ENCODE assay signal across 8 mouse cellular contexts in genomic region chr14:103844011-103844549, GRCm38 (mm10). TPM values are rescaled to one million over a fixed set of nuclear protein-coding genes. Genes with fewer than 3 reads are reported as not detected.
DNase-seq lines count a peak whose midpoint lies in the region; ATAC-seq lines count a peak whose summit lies in the region.

Gene Ednrb, minus strand, starts transcription at chr14:103844402.

- H3K4me2 ChIP-seq in embryonic facial prominence, embryonic 15.5 days (replicated peaks), result peak within 1 kb of the TSS; percentile 87
- peak within 1 kb of the TSS; percentile 86 for H3K4me2 ChIP-seq in lung, embryonic 16.5 days (ENCODE audit: low read depth, low read length)
- peak within 1 kb of the TSS; percentile 84 for H3K4me2 ChIP-seq in stomach, embryonic 14.5 days (replicated peaks; ENCODE audit: low read depth, low read length)

- ATAC-seq in embryonic facial prominence, embryonic 15.5 days (ENCODE audit: insufficient number of reproducible peaks, low FRiP score, low TSS enrichment, low read depth), result no peak
- ATAC-seq in lung, embryonic 16.5 days (ENCODE audit: low read depth), result peak; percentile 53
- ATAC-seq in stomach, embryonic 14.5 days (ENCODE audit: insufficient number of reproducible peaks, insufficient read depth, low FRiP score, low read depth), result peak; percentile 51; the same call in 1 of the 2 replicates

- H3K27me3 ChIP-seq in embryonic facial prominence, embryonic 15.5 days, result no peaks in the 10 kb centered on the region; the same call in 1 of the 2 replicates
- no peaks in the 10 kb centered on the region; the same call in 1 of the 2 replicates for H3K27me3 ChIP-seq in lung, embryonic 16.5 days (ENCODE audit: control insufficient read depth, insufficient read depth, low read depth, low read length)
- H3K27me3 ChIP-seq in stomach, embryonic 14.5 days (ENCODE audit: control insufficient read depth, insufficient read depth, low read length), result no peaks in the 10 kb centered on the region

- peaks cover 13% of the 10 kb centered on the region for H3K4me1 ChIP-seq in embryonic facial prominence, embryonic 15.5 days
- H3K4me1 ChIP-seq in lung, embryonic 16.5 days (replicated peaks; ENCODE audit: control insufficient read depth, insufficient read depth, low read length), result peaks cover 5% of the 10 kb centered on the region
- H3K4me1 ChIP-seq in stomach, embryonic 14.5 days (ENCODE audit: control insufficient read depth, insufficient read depth, low read length), result peaks cover 5% of the 10 kb centered on the region; the same call in 1 of the 2 replicates

- peak; percentile 5 for DNase-seq in thymus, postnatal 0 days (ENCODE audit: low spot score)
- DNase-seq in thymus, postnatal 36 days, result no peak
- peak; percentile 21 for DNase-seq in heart, postnatal 25 days (ENCODE audit: low spot score)
- peak; percentile 56 to 68 for DNase-seq in kidney, postnatal 4 days
- DNase-seq in ovary, postnatal 14 days (ENCODE audit: low spot score), result no peak

- intact Hi-C loops in heart, postnatal 25 days (cut with DNase I), result loop anchor here (10.0 kb wide), 1 partner anchor 119 kb away; no protein-coding TSS in a partner anchor

- H3K9ac ChIP-seq in embryonic facial prominence, embryonic 15.5 days, result 0 out of 2 replicates have a peak within 1 kb of the TSS, but pooled peaks have one; percentile 16
- H3K9ac ChIP-seq in lung, embryonic 16.5 days (ENCODE audit: low read length), result peak within 1 kb of the TSS; percentile 65
- H3K9ac ChIP-seq in stomach, embryonic 14.5 days (replicated peaks; ENCODE audit: low read depth, low read length), result peak within 1 kb of the TSS; percentile 37

- H3K9me3 ChIP-seq in embryonic facial prominence, embryonic 15.5 days (replicated peaks), result no peaks in the 10 kb centered on the region
- H3K9me3 ChIP-seq in lung, embryonic 16.5 days (ENCODE audit: control insufficient read depth, low read length), result no peaks in the 10 kb centered on the region
- H3K9me3 ChIP-seq in stomach, embryonic 14.5 days (ENCODE audit: control insufficient read depth, low read depth, low read length), result no peaks in the 10 kb centered on the region

- WGBS in embryonic facial prominence, embryonic 15.5 days, result under 1% methylated on average over 24 of the region's 24 CpGs
- 2% methylated on average over 24 of the region's 24 CpGs for WGBS in lung, embryonic 16.5 days
- WGBS in stomach, embryonic 14.5 days, result 2% methylated on average over 24 of the region's 24 CpGs

- H3K4me3 ChIP-seq in embryonic facial prominence, embryonic 15.5 days (replicated peaks), result peak within 1 kb of the TSS; percentile 50
- peak within 1 kb of the TSS; percentile 62 for H3K4me3 ChIP-seq in lung, embryonic 16.5 days (ENCODE audit: low read length)
- peak within 1 kb of the TSS; percentile 49 for H3K4me3 ChIP-seq in stomach, embryonic 14.5 days (ENCODE audit: low read depth, low read length)

- no peaks in the 10 kb centered on the region for H3K36me3 ChIP-seq in embryonic facial prominence, embryonic 15.5 days
- H3K36me3 ChIP-seq in lung, embryonic 16.5 days (ENCODE audit: control insufficient read depth, insufficient read depth, low read length), result no peaks in the 10 kb centered on the region
- no peaks in the 10 kb centered on the region for H3K36me3 ChIP-seq in stomach, embryonic 14.5 days (ENCODE audit: control insufficient read depth, insufficient read depth, low read length)

- peak within 1 kb of the TSS; percentile 72 for H3K27ac ChIP-seq in embryonic facial prominence, embryonic 15.5 days (replicated peaks)
- H3K27ac ChIP-seq in lung, embryonic 16.5 days (ENCODE audit: low read length), result peak within 1 kb of the TSS; percentile 81
- peak within 1 kb of the TSS; percentile 71 for H3K27ac ChIP-seq in stomach, embryonic 14.5 days (ENCODE audit: low read length)

RNA-seq across cellular contexts. Expression of gene Ednrb, which starts in this region (rescaled TPM):
- 13.3 and 14.0 TPM in 2 replicates for polyA plus RNA-seq in thymus, postnatal 0 days (2015; fragmentation: Nextera tagmentation; extraction: Ambion mirVana)
- polyA plus RNA-seq in embryonic facial prominence, embryonic 15.5 days (2015; fragmentation: Nextera tagmentation; extraction: Ambion mirVana), result 31.2 and 37.4 TPM in 2 replicates
- 10 to 100 TPM; 15.9 to 20.4 TPM for total RNA-seq in heart, postnatal 25 days (2021)
- polyA plus RNA-seq in lung, embryonic 16.5 days (2015; fragmentation: Nextera tagmentation; extraction: Ambion mirVana), result 170 and 172 TPM in 2 replicates
- 126 and 139 TPM in 2 replicates for polyA plus RNA-seq in stomach, embryonic 14.5 days (2014; fragmentation: Nextera tagmentation; extraction: Ambion mirVana)

Comparison
In these comparisons a context has a peak if more than half of its experiments do, and no peak if none do; other contexts are left out.
1. DNase-seq: peak in thymus, postnatal 0 days (single experiment), heart, postnatal 25 days (single experiment) and kidney, postnatal 4 days (2 of 2); none in thymus, postnatal 36 days (0 of 2) and ovary, postnatal 14 days (single experiment).
2. Peak in every context shown above with its lines, with median percentiles within 50 percentile points of each other: H3K27ac ChIP-seq, H3K4me2 ChIP-seq, H3K4me3 ChIP-seq and H3K9ac ChIP-seq.